Mouse (Mus musculus) right cerebral cortex, postnatal 25 days (tissue): Measurements from ENCODE around the gene Uhrf1bp1.

Experiments
- DNase-seq: peaks from one replicate; pipeline ENCODE4 v3.0.0; 2022

Gene Uhrf1bp1

DNA sequence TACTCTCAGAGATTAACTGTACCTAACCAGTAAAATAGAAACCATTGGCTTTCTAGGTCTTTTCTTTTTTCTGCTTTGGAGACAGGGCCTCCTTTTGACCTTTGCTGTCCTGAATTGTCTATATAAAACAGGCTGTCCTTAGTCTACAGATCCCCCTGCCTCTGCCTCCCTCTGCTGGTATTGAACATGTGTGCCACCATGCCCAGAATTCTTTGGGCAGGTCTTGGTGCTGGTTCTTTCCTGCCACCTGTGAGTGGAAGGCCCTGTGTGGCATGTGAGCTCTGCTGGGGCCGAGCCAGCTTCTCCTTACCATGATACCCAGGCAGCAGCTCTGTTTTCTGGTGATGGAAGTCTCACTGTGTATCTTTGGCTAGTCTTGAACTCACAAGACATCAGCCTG lies 7.9 kb upstream of the Uhrf1bp1 start:
- no peak for DNase-seq

DNA sequence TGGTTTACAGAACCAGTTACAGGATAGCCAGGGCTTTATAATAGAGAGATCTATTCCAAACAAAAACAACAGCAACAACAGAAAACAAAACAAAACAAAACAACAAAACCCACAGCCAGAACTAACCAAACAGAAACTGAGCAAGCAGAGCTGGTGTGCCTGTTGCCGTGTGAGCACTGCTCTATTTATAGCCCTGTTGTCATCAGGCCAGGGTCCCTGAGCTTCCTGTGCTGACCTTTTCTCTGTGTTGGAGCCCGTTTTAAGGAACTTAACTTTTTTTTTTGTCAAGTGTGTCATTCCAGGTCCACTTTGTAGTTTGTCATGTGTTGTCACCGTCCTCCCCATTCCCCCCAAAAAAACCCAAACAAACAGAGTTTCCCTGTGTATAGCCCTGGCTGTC lies 5.2 kb upstream of the Uhrf1bp1 start:
- no peak for DNase-seq

DNA sequence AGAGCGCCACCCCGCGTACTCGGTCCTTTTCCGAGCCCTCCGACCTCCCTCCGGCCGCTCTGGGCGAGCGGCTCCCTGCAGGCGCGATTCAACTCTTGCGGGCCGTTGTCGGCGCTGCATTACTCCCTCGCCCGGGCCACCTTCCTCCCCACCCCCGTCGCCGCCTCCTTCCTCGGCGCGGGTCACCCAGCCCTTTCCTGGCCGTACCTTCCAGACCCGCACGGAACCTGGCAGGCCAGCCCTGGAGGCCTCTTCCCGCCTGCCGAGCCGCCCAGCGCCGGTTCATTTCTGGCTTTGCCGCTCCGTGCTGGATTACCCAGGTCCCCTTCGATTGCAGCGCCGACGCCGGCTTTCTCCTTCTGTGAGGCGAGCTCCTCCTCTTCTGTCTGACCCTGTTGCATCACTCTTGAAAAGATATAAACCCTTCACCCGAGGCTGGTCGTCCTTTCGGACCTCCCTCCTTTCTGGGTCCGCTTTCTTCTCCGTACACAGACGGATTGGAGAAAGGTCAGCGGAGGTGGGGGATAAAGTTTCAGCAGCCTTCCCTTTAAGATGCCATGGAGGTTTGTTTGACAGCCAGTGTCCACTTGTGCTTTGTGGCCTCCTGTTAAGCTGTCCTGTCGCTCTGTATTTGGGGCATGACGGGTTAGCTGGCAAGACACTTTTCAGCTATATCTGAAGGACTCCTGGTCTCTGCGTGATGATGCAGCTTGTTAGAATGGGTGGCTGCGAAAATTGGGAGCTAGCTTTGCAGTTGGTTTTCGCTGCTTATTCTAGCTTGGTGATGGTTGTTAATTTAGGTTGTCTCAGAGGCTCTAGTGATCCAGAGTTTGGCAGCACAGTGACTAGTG lies 782 bp downstream of the Uhrf1bp1 start:
- DNase-seq, result peak; percentile 49

DNA sequence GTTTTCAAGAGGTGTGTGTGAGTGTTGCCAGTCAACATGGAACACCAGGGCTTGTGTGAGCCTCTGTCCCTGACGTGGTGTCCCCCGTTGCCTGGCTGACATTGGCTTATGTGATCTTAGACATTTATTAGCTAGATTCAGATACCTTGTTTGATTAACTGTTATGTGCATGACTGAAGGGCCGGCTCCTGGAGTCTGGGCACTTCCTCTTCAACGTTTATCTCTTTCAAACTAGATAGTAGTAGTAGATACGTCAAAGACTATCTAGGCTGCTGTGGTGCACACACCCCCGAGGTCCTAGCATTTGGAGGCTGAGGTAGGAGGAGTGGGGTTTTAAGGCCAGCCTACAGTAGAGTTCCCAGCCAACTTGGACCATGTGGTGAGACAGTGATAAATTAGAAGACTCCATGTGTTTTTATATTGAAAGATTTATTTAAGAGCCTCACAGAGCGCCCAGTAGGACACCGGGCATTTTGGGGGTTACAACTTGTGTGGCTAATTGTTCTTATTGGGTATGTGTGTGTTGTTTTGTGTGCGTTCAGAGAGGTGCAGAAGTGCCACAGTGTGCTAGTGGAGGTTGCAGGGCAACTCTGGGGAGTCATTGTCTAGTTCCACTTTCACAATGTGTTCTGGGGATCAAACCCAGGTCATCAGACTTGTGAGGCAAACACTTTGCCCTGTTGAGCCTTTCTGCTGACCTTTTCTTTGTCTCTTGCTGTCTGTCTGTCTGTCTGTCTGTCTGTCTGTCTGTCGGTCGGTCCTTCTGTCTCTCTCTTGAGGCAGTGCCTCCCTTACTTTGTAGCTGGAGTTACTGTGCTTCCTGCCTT lies 1.6 kb downstream of the Uhrf1bp1 start:
- no peak for DNase-seq

DNA sequence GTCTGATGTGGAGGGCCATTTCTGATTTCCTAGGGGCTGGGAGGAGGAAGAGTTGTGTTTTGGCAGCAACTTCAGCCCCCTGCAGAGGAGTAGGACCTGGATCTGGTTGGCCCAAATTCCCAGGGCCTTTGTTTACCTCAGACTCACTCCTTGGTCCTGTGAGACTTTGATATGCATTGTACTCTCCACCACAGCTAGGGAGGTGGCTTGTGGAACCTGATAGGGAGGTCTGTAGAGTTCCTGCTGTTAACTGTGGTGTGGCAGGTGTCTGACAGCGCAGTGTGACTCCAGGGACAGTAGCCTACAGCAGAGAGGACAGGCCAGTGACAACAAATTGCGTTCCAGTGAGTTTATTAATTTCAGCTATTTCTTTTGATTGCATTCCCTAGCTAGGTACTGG lies 2.9 kb downstream of the Uhrf1bp1 start:
- no peak for DNase-seq

DNA sequence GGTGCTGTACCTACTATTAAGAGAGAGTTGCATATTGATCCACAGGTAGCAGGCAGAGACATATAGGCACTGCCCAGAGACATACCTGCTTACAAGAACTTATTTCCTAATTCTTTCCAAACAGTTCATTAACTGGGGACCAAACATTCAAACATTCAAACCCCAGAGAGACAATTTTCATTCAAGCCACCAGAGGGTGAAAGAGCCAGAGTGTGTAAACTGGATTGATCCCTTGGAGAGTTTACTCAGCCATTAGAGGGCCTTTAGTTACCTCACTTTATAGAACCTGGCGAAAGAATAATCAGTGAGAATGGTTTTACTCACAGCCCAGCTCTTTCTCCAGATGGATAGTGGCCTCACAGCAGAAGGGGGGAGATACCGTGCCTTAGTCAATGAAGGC lies 9.2 kb downstream of the Uhrf1bp1 start:
- no peak for DNase-seq

DNA sequence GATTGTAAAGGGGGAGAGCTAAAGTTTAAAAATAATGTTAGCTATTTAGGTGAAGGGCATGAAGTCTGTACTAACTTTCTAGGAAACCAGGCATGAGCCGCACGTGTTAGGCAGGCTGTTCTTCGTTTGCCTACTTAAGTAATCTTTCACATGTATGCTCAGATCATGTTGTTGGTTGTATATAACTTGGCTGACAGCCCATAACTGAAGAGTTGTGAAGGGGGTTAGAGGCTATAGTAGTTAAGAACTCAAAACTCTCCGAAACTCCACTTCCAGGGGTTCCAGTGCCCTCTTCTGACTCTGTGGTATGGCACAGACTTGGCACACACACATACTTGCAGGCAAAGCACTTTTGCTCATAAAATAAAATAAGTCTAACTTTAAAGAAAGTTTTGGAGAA lies 10.5 kb downstream of the Uhrf1bp1 start:
- no peak for DNase-seq

DNA sequence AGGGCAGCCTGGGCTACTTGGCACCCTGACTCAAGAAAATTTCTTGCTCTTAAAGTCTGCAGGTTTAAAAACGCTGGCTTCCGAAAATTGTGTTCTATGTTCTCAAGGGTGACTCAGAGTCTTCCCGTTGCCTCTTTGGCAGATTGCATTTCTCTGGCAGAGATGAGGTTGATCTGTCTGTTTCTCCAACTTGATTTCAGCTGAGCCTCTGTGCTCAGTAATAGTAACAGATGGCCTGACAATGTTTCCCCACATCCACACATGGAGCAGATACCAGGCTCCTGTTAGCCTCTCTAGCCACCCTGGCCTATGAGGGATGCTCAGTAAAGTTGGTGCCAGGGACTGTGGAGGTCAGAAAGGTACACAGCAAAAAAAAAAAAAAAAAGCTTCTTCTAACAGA lies 15.6 kb downstream of the Uhrf1bp1 start:
- DNase-seq, result no peak

DNA sequence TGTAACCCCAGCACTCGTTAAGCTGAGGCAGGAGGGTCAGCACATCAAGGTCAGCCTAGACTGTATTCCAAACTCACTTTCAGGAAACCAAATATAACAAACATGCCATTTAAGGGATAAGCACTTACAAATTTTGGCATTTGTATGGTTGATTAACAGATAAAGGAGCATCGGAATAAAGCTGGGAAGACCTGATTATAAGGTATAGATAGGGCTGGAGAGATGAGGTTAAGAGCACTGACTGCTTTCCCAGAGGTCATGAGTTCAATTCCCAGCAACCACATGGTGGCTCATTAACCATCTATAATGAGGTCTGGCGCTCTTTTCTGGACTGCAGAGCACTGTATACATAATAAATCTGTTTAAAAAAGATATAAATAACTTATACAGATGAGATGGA lies 17.3 kb downstream of the Uhrf1bp1 start:
- DNase-seq, result no peak

DNA sequence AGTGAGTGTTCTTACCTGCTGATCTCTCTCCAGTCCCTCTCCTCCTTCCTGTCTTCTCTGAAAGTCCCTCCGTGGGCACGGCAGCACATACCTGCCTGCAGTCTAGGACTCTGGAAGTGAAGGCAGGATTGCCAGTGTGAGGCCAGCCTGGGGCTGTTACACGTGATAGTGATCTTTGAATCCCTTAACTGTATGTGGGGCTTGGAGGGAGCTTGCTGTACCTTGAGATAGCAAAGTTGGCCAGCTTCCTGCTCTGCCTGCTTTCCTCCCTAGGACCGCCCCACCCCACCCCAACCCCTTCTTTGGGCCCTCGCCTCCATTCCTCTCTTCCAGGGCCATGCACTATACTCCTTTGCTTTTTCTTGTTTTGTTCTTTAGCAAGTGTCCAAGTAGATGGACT lies 18.3 kb downstream of the Uhrf1bp1 start:
- DNase-seq, result no peak

DNA sequence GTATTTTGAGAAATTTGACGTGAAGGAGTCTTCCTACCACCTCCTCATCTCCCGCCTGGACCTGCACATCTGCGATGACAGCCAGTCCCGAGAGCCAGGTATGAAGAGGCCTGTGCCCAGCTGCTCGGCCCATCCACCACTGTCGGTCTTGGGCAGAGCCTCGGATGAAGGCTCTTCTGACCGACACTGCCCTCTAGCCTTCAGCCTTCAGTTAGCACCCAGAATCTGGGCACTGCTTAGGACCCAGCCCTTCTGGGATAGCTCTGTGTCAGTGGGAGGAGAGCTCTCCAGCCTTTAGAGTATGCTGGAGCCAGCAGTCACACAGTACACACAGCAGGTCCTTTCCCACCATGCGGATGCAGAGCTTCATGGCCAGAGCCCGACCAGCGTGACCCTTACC lies 25.3 kb downstream of the Uhrf1bp1 start:
- DNase-seq, result no peak

DNA sequence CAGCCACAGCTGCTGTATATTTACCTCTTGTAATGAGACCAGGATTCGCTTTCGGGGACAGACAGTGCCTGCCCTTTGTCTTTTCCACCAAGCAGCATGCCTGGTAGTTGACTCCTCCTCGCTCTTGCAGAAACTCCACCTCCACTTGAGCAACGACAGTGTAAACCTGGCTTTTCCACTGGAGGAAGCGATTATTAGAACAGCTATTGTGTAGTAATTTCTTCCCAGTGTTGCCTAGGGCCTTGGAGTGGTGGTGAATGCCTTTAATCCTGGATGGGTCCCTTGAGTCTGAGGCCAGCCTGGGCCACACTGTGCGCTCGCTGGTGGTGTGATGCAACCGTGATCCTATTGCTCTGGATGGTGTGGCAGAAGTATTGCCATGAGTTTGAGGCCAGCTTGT lies 26.9 kb downstream of the Uhrf1bp1 start:
- DNase-seq, result no peak

DNA sequence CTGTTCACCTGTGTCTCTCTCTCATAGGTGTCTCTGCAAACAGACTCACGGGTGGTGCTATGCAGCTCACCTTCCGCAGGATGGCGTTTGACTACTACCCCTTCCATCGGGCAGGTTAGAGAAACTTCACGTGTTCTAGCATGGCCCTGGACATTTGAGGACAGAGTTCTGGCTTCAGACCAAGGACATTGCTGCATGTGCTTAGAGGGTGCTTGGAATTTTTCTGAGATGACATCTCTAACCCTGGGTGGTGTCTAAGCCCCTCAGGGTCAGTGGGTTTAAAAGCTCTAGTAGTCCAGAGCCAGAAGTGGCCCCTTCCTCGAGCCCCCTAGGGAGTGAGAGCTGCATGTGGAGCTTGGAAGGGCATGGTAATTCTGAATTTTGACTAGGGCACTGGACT lies 27.8 kb downstream of the Uhrf1bp1 start:
- no peak for DNase-seq

DNA sequence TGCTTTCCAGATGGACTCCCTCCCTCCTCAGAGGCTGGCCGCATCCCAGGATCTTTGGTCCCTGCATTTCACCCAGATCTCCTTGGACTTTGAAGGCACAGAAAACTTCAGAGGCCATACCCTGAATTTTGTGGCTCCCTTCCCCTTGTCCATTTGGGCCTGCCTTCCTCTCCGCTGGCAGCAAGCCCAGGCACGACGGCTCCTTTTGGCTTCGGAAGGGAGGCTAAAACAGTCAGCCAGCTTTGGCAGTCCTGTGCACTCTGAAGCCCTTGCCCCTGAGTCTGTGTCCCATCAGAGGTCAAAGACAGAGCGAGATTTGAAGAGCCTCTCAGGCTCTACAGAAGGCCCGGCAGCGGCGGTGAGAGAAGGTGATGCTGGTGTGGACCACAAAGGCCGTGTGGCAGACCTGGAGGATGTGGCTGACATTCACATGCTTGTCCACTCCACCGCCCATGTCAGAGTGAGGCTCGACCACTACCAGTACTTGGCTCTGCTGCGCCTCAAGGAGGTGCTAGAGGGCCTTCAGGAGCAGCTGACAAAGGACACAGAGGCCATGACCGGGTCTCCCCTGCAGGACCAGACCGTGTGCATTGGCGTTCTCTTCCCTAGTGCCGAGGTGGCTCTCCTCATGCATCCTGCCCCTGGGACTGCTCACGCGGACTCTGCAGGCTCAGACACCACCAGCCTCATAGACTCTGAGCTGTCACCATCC lies 30.4 kb downstream of the Uhrf1bp1 start:
- DNase-seq, result no peak

DNA sequence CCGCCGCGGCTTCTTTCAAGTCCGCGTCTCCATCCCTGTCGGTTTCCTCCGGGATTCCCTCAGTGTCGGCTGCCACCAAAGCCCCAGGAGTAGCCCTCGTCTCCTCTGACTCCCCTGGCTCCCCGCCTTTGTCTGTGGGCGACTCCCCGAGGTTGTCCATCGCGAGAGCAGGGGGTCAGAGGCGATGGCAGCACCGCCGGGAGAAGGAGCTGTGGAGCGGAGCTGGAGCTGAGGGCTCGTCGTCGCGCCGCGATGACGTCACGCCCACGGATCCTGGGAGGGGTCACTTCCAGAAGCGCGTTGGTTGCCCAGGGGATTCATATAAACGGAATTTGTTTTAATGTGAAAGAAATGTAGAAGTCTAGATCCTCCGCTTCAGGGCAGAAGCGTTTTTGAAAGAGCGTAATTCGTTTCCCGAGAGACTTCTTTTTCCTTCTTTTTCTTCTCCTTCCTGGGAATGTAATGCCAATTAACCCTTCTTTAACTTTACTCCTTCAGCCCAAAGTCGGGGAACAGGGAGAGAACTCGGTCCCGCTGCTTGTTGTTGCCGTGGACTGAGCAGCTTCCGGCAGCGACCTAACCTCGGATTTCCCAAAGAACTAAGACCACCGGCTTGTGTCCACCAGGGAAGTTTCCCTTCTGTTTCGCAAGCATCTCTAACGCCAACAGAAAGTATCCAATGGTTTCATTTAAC lies 51.4 kb downstream of the Uhrf1bp1 start:
- DNase-seq, result peak; percentile 94

DNA sequence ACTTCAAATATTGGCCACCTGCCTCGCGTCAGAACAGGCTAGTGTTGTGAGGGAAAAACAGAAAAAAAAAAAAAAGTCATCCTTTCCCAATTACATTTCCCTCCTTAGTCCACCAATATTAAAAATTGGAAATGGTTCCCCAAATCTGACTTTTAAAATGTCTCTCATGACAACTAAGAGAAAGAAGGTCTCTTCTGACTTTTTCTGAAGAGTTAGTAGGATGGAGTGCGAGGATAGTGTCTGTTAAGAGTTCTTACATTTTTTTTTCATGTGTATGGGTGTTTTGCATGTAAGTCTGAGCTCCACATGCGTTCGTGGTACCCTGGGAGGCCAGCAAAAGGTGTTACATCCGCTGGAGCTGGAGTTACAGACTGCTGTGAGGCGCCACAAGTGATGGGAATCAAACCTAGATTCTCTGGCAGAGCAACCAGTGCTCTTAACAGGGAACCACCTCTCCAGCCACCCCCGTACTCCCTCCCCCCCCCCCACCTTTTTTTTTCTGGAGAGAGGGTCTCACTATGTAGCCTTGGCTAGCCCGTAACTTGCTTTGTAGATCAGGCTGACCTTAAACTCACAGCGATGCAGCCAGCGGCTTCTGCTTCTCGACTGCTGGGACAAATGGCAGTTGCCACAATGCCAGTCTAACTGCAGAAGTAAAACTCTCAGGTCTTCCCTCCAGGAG lies 52.1 kb downstream of the Uhrf1bp1 start:
- no peak for DNase-seq

DNA sequence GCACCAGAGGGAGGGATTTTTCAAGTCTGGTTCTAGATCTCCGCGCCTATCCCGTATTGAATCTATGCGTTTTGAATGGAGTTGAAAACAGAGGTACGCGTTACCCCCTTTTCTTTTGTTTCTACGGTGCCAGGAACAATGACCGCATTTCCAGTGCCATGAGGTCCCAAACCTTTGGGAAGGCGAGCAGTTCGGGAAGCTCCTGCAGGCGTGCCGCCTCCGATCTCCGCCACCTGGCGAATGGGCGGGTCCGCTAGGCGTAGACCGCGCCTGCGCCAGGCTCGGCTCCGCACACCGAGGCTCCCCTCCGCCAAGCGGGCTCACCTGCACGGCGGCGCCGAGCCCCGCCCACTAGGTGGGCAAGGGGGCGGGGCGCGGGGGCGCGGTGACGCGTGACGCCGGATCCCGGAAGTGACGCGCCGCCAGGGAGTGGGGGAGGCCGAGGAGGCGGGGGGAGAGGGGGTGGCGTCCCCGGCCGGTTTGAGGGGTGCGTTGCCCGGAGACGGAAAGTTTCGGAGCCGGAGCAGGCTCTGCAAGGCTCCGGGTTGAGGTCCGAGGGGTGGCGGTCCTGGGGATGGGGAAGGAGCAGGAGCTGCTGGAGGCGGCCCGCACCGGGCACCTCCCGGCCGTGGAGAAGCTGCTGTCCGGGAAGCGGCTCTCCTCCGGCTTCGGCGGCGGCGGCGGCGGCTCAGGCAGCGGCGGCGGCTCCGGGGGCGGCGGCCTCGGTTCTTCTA lies 52.8 kb downstream of the Uhrf1bp1 start, which contains the start of gene Anks1:
TSS of gene Anks1 (plus strand) at position 419 of the 734 bp plus-strand sequence.
- peak; percentile 85 for DNase-seq

DNA sequence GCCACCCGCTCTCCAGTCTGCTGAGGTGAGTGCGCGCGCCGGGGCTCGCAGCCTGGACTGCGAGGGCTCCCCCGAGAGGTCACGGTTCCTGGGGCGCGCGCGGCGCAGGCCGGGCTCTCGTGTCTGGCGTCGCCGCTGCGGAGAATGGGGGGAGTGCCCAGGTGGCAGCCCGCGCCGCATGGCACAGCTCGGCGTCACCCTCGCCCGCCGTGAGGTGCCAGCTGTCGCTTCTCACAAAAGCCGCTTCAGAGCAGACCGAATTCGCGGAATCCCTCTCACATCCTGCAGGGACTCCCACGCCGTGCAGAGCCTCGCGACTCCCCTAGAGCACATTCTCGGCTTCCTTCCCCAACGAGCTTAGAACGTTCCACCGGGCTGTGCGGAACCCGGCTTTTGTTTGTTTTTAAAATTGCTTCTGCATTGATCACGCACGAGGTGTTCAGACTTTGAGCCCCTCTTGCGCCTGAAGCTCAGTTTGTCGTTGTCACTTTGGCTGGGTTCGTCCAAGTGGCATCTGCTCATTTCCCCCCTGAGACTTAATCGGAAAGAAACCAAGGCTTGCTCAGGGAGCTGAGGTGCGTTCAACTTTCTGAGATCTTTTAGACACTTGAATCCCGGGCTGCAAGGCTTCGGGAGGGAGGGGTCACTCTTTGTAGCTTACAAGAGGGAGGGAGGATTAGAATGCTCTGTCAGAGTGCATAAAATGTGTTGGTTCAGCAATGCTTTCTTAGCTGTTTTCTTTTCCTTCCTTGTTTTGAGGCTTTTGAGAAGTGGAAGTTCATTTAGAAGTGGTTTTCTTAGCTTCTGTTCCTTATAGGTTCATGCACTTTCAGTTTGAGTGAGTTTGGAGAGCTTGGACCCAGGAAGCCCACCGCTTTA lies 53.6 kb downstream of the Uhrf1bp1 start, which contains the start of gene Taf11:
TSS of gene Taf11 (minus strand) at position 223 of the 879 bp plus-strand sequence.
- peak; percentile 84 for DNase-seq

DNA sequence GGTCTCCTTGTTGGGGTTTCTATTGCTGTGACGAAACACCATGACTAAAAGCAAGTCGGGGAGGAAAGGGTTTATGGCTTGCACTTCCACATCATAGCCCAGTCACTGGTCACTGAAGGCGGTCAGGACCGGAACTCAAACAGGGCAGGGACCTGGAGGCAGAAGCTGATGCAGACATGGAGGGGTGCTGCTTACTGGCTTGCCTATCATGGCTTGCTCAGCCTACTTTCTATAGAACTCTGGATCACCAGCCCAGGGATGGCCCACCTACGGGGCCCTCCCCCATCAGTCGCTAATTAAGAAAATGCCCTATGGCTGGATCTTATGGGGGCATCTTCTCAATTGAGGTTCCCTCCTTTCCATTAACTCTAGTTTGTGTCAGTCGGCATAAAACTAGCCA lies 55.1 kb downstream of the Uhrf1bp1 start:
- DNase-seq, result no peak

DNA sequence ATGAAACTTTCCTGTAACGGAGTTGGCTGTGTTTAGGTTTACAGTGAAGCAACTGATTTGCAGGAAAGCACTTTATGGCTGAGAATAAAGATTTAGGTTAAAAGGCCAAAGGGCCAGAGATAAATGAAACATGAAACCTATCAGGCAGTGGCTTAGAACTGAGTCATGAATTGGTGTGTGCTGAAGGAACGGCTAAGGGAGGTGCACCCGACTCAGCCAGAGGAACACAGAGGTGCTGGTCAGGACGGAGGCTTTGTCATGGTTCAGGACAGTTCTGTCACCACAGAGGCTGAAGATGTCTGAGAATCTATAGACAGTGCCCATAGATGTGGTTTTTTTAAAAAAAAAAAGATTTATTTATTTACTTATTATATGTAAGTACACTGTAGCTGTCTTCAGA lies 58.5 kb downstream of the Uhrf1bp1 start:
- DNase-seq, result no peak
